Mouse (Mus musculus): ENCODE measurements around the gene Ptges3l.
A peak's percentile ranks its signal among the peaks of the same experiment; 100 is the strongest.
"Not testable (repeated sequence)": the region's sequence is repeated elsewhere in the genome, so short reads cannot be mapped to it uniquely, and the experiment has no call there.

The Ptges3l gene

DNA sequence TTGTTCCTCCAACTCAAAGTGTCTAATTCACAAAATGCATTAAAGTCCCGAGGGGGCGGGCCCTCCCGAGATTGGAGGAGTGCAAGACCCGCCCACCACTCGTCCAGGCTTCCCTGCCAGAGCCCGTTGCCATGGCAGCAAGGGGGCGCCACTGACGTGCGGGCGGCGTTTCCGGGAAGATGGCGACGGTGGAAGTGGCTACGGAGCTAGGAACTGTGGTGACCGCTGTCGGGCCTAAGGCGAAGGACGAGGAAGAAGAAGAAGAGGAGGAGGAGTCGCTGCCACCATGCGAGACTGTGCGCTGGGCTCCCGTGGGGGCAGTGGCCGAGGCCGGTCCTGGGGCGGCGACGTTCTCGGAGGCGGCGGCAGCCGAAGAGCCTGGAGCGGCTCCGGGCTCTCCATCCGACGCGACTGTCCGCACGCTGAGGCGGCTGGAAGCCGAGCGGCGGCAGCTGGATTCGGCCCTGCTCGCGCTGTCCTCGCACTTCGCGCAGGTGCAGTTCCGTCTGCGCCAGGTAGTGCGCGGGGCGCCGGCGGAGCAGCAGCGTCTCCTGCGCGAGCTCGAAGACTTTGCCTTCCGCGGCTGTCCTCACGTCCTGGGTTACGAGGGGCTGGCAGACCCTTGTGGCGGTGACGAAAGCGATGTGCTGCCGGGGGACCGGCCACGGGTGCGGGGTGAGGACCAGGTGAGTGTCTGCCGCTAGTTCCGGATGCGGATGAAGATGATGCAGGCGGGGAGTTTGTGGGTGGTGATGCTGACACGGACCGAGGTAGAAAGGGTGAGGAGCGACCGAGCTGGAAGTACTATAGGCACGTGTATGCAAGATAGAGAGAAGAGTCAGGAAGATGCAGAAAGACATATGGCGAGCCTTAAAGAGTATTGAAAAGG, at the start of gene Ptges3l, which contains the start of gene Rundc1:
Gene Ptges3l, minus strand, starts transcription at position 409 of the 889 bp plus-strand sequence.
Gene Rundc1, plus strand, starts transcription at position 161 of the 889 bp plus-strand sequence.
- peak; percentile 95 for DNase-seq (ENCODE audit: low read depth, low spot score)

DNA sequence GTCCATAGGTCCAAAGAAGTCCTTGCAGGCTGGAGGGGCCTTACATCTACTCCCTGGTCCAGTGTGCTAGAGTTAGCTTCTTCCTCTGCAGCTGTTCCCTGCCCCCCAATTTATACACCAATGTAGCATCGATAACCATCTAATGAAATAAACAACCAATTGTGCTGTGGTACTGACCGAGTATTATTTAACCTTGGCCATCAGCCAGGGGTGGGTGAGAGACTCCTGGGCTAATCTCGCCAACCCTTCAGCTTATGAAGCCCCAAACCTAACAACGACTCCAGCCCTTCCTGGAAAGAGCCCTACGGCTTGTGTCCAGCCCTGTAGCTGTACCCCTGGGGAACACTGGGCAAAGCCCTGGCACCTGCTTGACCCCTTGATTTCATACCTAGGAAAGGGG, 49.2 kb upstream of the Ptges3l start:
- DNase-seq (ENCODE audit: low read depth, low spot score), result no peak

DNA sequence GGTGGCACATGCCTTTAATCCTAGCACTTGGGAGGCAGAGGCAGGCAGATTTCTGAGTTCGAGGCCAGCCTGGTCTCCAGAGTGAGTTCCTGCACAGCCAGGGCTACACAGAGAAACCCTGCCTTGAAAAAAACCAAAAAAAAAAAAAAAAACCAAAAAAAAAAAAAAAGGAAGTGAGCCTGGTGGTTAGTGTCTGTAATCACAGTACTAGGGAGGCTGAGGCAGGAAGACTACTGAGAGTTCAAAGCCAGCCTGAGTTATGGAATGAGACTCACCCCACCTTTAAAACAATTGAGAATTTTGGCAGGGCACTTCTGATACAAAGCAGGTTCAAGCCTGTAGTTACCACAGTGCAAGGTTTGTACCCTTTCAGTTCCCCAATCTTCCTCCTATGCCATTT, 48.6 kb upstream of the Ptges3l start:
- DNase-seq (ENCODE audit: low read depth, low spot score), result not testable (repeated sequence)

DNA sequence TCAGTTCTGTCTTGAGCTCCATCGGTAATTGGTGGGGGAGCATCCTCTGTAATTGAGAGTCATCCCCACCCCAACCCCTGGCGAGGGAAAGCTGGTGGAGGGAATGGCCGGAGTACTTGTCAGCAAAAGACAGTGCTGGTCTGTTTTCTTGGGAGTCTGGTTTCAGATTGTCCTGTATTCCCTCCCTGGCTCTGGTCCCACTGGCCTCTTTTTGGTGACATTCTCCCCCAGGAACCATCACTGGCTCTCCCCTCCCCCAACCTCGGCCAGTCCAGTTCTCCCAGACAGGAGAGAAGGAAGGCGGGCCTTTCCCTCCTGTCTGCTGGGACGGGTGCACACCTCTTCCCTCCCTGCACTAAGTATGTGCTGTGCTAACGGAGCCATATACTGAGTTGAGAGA, 47.2 kb upstream of the Ptges3l start:
- no peak for DNase-seq (ENCODE audit: low read depth, low spot score)

DNA sequence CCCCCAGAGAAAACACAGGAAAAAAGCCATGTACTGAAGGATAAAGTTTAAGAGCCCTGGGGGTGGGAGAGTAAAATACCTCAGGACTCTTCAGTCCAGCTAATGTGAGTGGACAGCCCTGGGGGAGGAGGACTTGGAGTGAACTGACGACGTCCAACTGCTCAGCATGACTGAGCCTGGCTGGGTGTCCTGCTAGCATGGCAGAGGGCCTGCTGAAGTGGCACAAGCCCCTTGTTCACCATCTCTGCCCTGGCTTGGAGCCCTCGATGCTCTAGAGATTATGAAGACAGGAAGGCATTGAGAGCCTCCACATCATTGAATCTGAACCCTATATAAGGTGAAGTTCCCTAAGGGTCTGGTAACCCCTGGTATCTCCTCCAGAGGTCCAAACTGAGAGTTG, 46.8 kb upstream of the Ptges3l start:
- no peak for DNase-seq (ENCODE audit: low read depth, low spot score)

DNA sequence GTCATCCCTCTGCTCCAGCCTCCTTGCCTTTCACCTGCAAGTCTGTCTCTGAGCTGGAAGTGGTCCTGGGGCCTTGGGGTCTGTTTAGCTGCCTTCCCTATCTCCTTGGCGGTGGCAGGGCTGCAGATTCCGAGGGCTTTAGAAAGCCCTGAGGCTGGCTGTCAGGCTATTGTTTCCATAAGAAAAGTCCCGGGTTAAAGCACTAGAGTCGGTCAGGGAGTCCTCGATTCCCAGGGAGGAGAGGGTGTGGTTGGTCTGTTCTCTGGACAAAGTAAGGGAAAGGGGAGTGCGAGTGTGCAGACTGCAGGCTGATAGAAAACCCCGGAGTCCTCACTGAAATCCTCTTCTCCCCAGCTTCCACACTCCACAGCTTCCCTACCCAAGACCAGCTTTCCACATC, 45.1 kb upstream of the Ptges3l start:
- DNase-seq (ENCODE audit: low read depth, low spot score), result no peak

DNA sequence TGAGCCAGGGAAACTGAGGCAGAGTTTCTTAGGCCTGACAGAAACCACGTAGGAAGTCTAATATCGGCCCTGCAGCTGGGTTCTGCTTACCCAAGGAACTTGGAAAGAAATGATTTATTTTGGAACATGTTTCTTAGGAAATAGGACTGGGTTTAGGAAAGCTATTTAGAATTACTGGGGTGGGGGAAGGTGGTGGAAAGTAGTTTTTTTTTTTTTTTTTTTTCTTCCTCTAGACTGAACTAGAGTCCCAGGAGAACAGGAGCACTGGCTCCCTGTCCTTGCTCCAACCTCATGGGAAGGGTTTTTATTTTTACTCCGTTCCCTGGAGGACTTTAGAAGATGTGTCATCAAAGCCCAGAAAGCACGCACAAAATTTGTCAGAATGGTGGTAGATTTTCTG, 44.0 kb upstream of the Ptges3l start:
- DNase-seq (ENCODE audit: low read depth, low spot score), result no peak

DNA sequence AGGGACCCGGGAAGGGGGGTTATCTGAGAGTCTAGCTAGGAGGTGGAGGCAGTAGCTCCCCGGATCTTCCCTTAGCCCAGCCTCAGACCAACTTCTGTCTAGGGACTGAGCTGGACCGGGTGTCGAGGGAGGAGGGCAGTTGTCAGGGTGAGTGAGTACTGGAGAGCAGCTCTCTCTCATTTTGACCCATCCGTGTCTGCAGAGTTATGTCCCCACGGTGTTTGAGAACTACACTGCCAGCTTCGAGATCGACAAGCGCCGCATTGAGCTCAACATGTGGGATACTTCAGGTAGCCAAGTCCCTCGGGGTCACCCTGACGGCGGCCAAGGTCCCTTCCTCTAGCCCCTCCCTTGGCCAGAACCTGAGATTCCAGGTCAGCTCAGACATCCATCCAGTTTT, 43.6 kb upstream of the Ptges3l start:
- no peak for DNase-seq (ENCODE audit: low read depth, low spot score)

DNA sequence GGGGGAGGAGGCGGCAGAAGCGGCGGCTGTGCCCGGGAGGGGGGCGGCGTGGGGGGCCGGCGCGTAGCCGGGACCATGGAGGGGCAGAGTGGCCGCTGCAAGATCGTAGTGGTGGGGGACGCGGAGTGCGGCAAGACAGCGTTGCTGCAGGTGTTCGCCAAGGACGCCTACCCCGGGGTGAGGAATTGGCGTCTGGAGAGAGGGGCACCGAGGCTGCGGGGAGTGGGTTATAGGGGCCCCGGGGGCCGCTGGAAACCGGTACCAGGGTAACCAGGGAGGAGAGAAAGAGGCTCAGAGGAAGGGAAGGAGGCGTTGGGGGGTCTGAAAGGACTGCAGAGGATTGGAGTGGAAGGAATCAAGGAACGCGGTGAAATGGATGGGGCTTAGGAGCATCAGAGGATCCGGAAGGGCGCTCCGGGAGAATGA, 43.1 kb upstream of the Ptges3l start:
- DNase-seq (ENCODE audit: low read depth, low spot score), result no peak

DNA sequence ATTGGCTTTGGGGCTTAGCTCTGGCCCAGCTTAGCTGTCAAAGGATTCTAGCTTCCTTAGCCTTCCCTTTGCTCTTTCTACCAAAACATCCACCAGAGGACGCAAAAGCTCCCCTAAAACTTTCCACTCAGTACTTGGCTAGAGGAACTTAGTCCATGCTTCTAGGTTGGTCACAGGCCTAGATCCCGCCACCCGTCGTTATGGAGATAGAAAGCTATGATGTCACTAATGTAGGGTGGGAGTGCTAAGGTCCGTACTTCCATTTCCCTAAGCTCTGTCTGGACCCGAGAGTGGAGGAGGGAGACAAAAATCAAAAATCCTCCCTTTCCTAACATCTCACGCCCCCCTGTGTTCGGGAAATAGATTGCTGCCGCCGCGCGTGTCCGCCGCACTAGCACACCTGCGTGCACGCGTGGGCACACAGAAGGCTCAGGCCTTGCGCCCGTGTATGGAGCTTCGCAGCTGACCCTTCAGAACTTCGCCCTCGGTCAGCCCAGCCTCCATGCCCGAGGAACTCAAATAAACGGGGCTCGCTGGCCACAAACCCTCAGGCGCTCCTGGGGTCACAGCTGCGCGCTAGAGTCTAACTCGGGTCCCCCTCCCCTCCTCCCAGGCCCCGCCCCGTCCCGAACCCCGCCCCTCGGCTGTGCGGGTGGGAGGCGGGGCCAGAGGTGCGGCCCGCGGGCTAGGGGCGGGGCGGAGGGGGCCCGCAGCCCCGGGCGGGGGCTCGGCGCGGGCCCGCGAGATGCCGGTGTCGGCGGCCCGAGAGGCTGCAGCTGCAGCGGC, 42.5 kb upstream of the Ptges3l start:
- DNase-seq (ENCODE audit: low read depth, low spot score), result peak; percentile 73

DNA sequence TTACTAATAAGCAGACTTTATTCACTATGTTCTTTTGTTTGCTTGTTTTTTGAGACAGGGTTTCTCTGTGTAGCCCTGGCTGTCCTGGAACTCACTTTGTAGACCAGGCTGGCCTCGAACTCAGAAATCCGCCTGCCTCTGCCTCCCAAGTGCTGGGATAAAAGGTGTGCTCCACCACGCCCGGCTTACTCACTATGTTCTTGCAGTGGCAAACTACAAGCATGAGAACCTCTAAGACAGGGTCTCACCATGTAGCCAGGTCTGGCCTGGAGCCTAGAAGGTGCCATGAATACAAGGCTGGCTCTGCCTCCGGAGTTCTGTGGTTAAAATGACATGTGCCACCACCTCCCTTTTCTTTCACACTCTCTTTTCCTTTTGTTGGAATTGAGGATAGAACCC, 41.4 kb upstream of the Ptges3l start:
- not testable (repeated sequence) for DNase-seq (ENCODE audit: low read depth, low spot score)

DNA sequence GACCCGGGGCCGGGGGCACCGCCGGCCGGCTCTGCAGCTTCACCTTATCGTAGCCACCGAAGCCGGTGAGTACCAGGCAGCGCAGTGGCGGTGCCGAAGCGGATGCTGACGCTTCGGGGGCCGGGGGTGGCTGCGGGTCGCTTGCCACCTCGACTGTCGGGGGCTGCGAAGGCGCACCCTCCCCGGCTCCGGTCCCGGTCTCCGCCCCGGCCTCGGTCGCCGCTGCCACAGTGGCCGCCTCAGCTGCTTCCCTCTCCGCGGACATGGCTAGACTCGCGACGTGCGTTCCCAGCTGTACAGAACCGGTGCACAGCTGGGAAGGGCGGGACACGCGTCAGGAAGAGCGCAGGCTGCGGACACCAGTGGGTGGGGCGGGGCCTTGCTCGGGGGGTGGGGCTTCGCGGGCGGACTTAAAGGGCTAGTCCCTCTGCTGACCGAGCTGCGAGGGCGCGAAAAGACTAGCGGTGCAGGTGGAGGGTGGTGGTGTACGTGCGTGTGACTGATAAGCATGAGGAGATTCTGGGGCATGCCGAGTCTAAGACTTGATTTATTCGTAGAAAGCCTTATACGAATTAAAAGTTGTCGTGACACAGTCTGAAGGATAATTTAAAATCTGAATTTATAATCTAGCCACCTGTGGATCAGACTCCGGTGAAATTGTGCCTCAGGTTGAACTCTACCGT, 40.9 kb upstream of the Ptges3l start, which contains the start of gene Vat1:
Gene Vat1, minus strand, starts transcription at position 362 of the 683 bp plus-strand sequence.
- DNase-seq (ENCODE audit: low read depth, low spot score), result peak; percentile 67

DNA sequence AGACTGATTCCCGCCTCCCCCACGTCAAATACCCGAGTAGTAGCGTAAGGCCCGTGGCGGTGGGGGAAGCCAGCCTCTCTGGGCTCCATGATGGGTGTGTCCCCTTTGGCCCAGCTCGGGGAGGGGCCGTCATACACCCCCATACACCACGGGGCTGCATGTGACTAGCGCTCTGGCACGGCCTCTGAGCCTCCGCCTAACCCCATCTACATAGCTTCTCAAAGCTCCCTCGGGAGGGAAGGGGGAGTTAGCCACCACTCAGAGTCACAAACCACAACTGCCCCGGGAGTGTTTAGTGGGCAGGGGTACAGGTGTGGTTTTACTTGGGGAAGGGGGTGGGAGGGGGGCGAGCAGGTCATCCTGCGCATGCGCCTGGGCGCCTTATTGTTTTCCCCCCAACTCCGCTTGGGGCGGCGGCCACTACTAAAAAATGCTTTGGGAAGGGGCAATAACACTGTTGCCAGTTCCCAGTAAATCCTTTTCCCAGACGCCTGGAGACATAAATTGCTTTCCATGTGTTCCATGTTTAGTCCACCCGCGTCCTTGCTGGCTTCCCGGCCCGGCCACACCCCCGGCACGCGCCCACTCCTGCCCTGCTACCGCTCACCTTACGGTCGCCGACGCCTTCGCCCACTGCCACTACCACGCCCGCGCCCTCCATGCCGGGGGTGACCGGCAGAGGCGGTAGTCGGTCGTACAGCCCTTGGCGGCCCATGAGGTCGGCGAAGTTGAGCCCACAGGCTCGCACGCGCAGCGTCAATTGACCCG, 40.2 kb upstream of the Ptges3l start:
- no peak for DNase-seq (ENCODE audit: low read depth, low spot score)

DNA sequence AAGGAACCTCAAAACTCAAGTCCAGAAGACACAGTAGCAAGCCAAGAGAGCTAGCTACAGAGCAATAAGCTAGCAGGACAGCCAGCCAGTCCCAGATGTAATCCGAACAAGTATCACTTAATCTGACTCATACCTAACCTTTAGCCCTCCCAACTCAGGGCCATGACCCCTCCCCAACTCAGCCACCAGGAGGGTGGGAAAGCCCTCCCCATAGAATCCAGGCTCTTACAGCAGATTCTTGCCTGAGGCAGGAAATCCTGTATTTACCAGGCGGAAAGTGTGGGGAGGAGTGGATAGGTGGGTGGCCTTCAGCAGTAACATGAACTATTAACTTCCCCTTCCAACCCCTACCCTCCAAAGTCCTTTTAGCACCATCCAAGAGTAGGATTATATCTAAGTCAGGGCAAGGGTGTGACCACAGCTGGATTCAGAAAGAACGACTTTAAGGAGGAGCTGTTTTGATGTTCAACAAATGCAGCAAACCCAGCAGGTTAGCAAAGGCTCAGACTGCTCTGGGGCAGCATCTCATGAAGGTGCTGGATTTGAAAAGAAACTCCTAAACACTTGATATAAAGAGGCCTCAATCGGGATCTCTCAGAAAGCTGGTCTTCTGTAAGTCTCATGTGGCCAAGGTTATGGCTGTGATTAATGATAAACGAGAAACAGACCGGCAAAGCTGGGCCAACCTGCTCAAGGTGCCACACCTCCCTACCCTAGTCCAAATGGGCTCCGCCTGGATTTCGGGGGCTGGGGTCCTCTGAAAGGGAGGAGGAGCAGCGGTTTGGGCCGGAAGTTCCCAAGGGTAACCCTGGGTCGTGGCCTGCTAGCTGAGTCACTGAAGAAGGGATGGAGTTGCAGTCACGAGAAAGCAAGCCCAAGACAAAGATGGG, 39.3 kb upstream of the Ptges3l start, which contains the start of gene Rnd2:
Gene Rnd2, plus strand, starts transcription at position 789 of the 890 bp plus-strand sequence.
- DNase-seq (ENCODE audit: low read depth, low spot score), result no peak

DNA sequence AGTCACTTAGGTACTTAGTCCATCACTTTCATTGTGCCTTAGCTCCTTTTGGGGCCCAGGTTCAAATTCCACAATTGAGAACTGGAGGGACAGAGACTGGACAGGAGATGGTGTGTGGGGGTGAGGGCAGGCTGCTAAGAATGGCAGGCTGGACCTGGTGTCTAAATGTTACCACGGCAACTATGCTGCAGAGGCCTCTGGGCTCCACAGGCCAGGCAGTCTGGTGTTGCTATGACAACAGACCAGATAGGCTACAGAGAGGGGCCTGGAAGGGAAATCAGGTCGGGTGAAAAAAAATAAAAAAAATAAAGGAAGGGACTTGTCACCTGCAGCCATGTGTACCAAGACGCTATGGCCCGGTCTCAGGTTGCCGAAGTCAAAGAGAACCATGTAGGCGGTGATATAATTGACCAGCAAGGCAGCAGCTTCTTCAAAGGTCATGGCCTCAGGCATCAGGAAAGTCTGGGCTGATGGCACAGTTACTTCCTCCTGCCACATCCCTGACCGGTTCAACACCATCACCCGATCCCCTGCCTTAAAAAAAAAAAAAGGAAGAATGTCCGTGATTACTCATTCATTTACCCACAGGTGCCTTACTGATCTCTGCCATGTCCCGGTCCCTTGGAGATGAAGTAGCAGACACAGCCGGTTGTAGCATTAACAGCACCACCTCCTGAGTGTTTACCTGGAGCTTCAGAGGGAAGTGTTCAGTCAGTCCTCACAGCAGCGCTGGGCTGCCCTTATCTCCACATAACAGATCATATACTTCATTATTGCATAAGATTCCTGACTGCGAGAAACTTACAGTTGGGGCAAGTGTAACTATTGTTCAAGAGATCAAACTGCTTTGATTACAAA, 37.7 kb upstream of the Ptges3l start:
- no peak for DNase-seq (ENCODE audit: low read depth, low spot score)

DNA sequence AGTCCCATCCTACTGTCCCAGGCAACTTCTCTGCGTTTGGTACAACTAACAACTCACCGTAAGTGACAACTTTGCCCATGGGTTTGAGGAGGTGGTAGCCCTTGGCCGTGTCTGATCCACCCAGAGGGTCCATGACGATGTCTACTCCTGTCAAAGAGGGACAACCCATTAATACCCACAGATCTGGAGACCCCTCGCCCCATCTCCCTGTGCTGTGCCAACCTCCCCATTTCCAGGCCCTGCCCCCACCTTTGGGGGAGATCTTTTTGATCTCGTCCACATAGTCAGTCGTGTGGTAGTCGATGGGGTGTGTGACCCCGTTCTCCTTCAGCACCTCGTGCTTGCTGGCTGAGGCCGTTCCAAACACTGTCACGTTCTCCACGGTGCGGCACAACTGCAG, 37.0 kb upstream of the Ptges3l start:
- no peak for DNase-seq (ENCODE audit: low read depth, low spot score)

DNA sequence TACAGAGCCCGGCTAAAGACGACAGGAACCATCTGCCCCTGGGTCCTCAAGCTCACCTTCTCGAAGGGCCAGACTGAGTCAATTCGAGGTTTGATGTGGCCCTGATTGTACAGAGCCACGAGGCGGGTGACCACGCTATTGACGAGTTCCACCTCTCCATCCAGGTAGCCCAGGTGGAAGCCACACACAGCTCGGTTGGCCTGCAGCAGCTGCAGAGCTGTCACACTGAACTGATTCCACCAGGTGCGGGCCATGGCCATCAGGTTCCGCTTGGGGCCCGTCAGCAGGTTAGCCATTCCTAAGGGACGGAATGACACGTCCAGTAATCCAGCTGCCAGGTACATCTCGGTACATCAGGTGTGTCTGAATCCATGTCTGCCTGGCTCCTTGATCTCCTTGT, 35.2 kb upstream of the Ptges3l start:
- DNase-seq (ENCODE audit: low read depth, low spot score), result no peak

DNA sequence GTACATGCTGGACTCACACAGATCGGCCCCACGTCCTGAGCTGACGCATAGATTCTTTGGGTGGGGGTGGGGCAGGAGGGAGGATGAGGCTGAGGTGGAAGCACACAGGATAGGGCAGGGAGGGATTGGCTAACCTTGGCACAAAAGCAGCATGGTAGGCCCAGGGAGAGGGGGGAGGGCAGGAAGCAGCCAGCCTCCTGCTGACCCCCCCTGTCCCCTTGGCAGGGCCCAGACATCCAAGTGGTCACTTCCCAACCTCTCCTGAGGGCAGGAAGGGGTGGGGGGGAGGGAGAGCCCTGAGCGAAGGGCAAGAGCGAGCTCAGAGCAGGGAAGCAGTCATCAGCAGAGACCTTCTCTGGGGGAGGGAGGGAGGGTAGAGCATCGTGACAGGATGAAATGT, 34.6 kb upstream of the Ptges3l start:
- DNase-seq (ENCODE audit: low read depth, low spot score), result no peak

DNA sequence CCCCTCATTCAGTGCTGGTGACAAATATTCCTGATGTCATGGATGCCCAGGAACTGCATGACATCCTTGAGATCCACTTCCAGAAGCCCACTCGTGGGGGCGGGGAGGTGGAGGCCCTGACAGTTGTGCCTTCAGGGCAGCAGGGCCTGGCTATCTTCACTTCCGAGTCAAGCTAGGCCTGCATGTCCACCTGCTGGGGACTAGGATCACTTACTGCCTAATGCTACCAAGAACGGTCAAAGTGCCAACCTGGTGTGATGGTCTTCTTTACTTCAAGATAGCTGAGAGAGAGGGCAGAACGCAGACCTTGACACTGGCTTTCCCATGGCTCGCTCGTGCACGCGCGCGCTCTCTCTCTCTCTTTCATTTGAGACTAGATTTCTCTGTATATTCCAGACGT, 33.1 kb upstream of the Ptges3l start:
- DNase-seq (ENCODE audit: low read depth, low spot score), result no peak

All from retina, postnatal 7 days (tissue).